Mouse (Mus musculus) erythroblast, embryonic 14.5 days (primary cell): Measurements from ENCODE around the gene Hist1h3f. TPM values are rescaled to one million over a fixed set of nuclear protein-coding genes. Genes with fewer than 3 reads are reported as not detected.
"Not testable (repeated sequence)": the region's sequence is repeated elsewhere in the genome, so short reads cannot be mapped to it uniquely, and the experiment has no call there.

Experiments
- H3K27me3 ChIP-seq: 2 replicates; pipeline ENCODE4 v1.6.1; 2012; ENCODE audit warnings: inconsistent platforms; ENCODE audit not compliant: control insufficient read depth
- H3K36me3 ChIP-seq: 2 replicates; pipeline ENCODE4 v1.6.1; 2012; ENCODE audit warnings: mild to moderate bottlenecking, inconsistent platforms; ENCODE audit not compliant: control insufficient read depth
- H3K4me1 ChIP-seq: 2 replicates; pipeline ENCODE4 v1.6.1; 2012; ENCODE audit warnings: inconsistent platforms; ENCODE audit not compliant: control insufficient read depth
- H3K4me3 ChIP-seq: replicated peaks from 2 replicates; pipeline ENCODE3; 2012; ENCODE audit warnings: moderate library complexity, mild to moderate bottlenecking, inconsistent platforms
- H3K9me3 ChIP-seq: 2 replicates; pipeline ENCODE4 v1.6.1; 2012; ENCODE audit warnings: low read length, inconsistent platforms, mixed read lengths; ENCODE audit not compliant: control insufficient read depth
- GATA1 ChIP-seq: IDR thresholded peaks from 2 replicates; pipeline ENCODE4 v1.6.1; 2012; ENCODE audit warnings: low read length, inconsistent platforms, mixed read lengths
- TAL1 ChIP-seq: IDR thresholded peaks from 3 replicates; pipeline ENCODE4 v1.6.1; 2012; ENCODE audit warnings: low read length, inconsistent platforms, mixed read lengths
- polyA plus RNA-seq: library from polyadenylated mRNA; stranded (reverse); fragments of >175 nt; gene quantifications from 2 replicates; pipeline ENCODE4 v1.2.3, GENCODE M21; 2012

Gene Hist1h3f
- polyA plus RNA-seq, 1 experiment: 3.3 TPM

- peak overlapping the region; percentile 67 for H3K4me3 ChIP-seq
- H3K27me3 ChIP-seq: no peaks in the 10 kb centered on the region
- H3K4me1 ChIP-seq: peaks cover 74% of the 10 kb centered on the region
- TF ChIP-seq GATA1: no peak
- no peak for TF ChIP-seq TAL1
- peaks cover 7% of the 10 kb centered on the region for H3K36me3 ChIP-seq
- no peaks in the 10 kb centered on the region for H3K9me3 ChIP-seq
These were observed 40.5 kb downstream of the Hist1h3f start for GRCm38 (mm10) chr13:23584331-23584730.

- TF ChIP-seq TAL1: no peak
- no peak for TF ChIP-seq GATA1
- peaks cover 71% of the 10 kb centered on the region for H3K4me1 ChIP-seq
- H3K4me3 ChIP-seq: peak overlapping the region; percentile 67
- H3K27me3 ChIP-seq: no peaks in the 10 kb centered on the region
- H3K9me3 ChIP-seq: no peaks in the 10 kb centered on the region
- peaks cover 4% of the 10 kb centered on the region; the same call in 1 of the 2 replicates for H3K36me3 ChIP-seq
These were observed 41.2 kb downstream of the Hist1h3f start for GRCm38 (mm10) chr13:23585029-23585441.

GRCm38 (mm10) chr13:23585442-23586098, 41.7 kb downstream of the Hist1h3f start:
- H3K27me3 ChIP-seq, H3K36me3 ChIP-seq, H3K9me3 ChIP-seq: not testable (repeated sequence)
- Histone ChIP-seq H3K4me1 (peaks cover 67% of the 10 kb centered on the region), H3K4me3 (peak overlapping the region; percentile 67)

- Histone ChIP-seq H3K9me3 (no peaks in the 10 kb centered on the region), H3K36me3 (peaks cover 4% of the 10 kb centered on the region; the same call in 1 of the 2 replicates), H3K4me3 (peak overlapping the region; percentile 67), H3K4me1 (peaks cover 61% of the 10 kb centered on the region), H3K27me3 (no peaks in the 10 kb centered on the region)
- TF ChIP-seq GATA1 (no peak), TAL1 (no peak)
These were observed 42.5 kb downstream of the Hist1h3f start for GRCm38 (mm10) chr13:23586099-23586939.

- Histone ChIP-seq H3K4me3 (peak overlapping the region; percentile 67), H3K4me1 (peaks cover 58% of the 10 kb centered on the region), H3K36me3 (peaks cover 6% of the 10 kb centered on the region), H3K27me3 (no peaks in the 10 kb centered on the region), H3K9me3 (peaks cover 2% of the 10 kb centered on the region; the same call in 1 of the 2 replicates)
- TF ChIP-seq GATA1: no peak
- TF ChIP-seq TAL1: no peak
These were observed 43.0 kb downstream of the Hist1h3f start for GRCm38 (mm10) chr13:23586940-23587225.

GRCm38 (mm10) chr13:23591206-23591605, 47.4 kb downstream of the Hist1h3f start:
- no peak for TF ChIP-seq TAL1
- Histone ChIP-seq H3K9me3 (peaks cover 3% of the 10 kb centered on the region; the same call in 1 of the 2 replicates), H3K27me3 (no peaks in the 10 kb centered on the region), H3K4me3 (no peak overlapping the region), H3K4me1 (peaks cover 69% of the 10 kb centered on the region), H3K36me3 (peaks cover 5% of the 10 kb centered on the region)

GRCm38 (mm10) chr13:23591886-23592285, 48.0 kb downstream of the Hist1h3f start:
- not testable (repeated sequence) for H3K9me3 ChIP-seq, H3K4me3 ChIP-seq
- H3K4me1 ChIP-seq: peaks cover 69% of the 10 kb centered on the region

GRCm38 (mm10) chr13:23592614-23593013, 48.8 kb downstream of the Hist1h3f start:
- Histone ChIP-seq H3K36me3 (peaks cover 11% of the 10 kb centered on the region), H3K4me1 (peaks cover 73% of the 10 kb centered on the region), H3K9me3 (peaks cover 3% of the 10 kb centered on the region; the same call in 1 of the 2 replicates), H3K4me3 (no peak overlapping the region), H3K27me3 (no peaks in the 10 kb centered on the region)
- no peak for TF ChIP-seq GATA1
- no peak for TF ChIP-seq TAL1

More at GRCm38 (mm10) chr13:23591886-23592285, 48.0 kb downstream of the Hist1h3f start:
- not testable (repeated sequence) for H3K27me3 ChIP-seq, H3K36me3 ChIP-seq

GRCm38 (mm10) chr13:23593051-23593770, 49.4 kb downstream of the Hist1h3f start:
- TF ChIP-seq GATA1: peak; percentile 59
- no peak for TF ChIP-seq TAL1
- peaks cover 3% of the 10 kb centered on the region; the same call in 1 of the 2 replicates for H3K9me3 ChIP-seq
- H3K27me3 ChIP-seq: no peaks in the 10 kb centered on the region
- peaks cover 74% of the 10 kb centered on the region for H3K4me1 ChIP-seq
- H3K4me3 ChIP-seq: no peak overlapping the region
- H3K36me3 ChIP-seq: peaks cover 11% of the 10 kb centered on the region

Other genes with a start within 250 kb of the Hist1h3f start
- gene Zfp322a, start 174.8 kb upstream of the Hist1h3f start, polyA plus RNA-seq: 0.01 TPM in 2 replicates
- gene Abt1, start 120.2 kb upstream of the Hist1h3f start, polyA plus RNA-seq: 0.76 and 0.84 TPM in 2 replicates
- gene Btn1a1, start 78.2 kb upstream of the Hist1h3f start, polyA plus RNA-seq: 0.15 and 0.16 TPM in 2 replicates
- not detected in 2 replicates for gene Btn2a2, start 55.2 kb upstream of the Hist1h3f start, polyA plus RNA-seq
- 10.1 and 19.7 TPM in 2 replicates for gene Hist1h4h, start 13.0 kb upstream of the Hist1h3f start, polyA plus RNA-seq
- gene Hist1h2af, start 10.1 kb upstream of the Hist1h3f start, polyA plus RNA-seq: 52.5 and 62.7 TPM in 2 replicates
- 8.8 and 11.7 TPM in 2 replicates for gene Hist1h3g, start 8.6 kb upstream of the Hist1h3f start, polyA plus RNA-seq
- 0.43 and 3.0 TPM in 2 replicates for gene Hist1h2bh, start 660 bp upstream of the Hist1h3f start, polyA plus RNA-seq
- gene Hist1h4f, start 7.6 kb downstream of the Hist1h3f start, polyA plus RNA-seq: 8.3 and 13.8 TPM in 2 replicates
- gene Hist1h1d, start 9.2 kb downstream of the Hist1h3f start, polyA plus RNA-seq: 0.51 and 0.95 TPM in 2 replicates
- gene Hist1h3e, start 18.3 kb downstream of the Hist1h3f start, polyA plus RNA-seq: 2.9 and 16.6 TPM in 2 replicates
- gene Hist1h2ae, start 27.2 kb downstream of the Hist1h3f start, polyA plus RNA-seq: 3.6 and 5.2 TPM in 2 replicates
- gene Hist1h2bg, start 27.3 kb downstream of the Hist1h3f start, polyA plus RNA-seq: 14.5 and 18.7 TPM in 2 replicates
- 6.6 and 15.6 TPM in 2 replicates for gene Hist1h2bf, start 30.1 kb downstream of the Hist1h3f start, polyA plus RNA-seq
- 5.1 and 8.3 TPM in 2 replicates for gene Hist1h2ad, start 30.3 kb downstream of the Hist1h3f start, polyA plus RNA-seq
- gene Hist1h3d, start 31.7 kb downstream of the Hist1h3f start, polyA plus RNA-seq: 1.6 and 4.7 TPM in 2 replicates
- 5.1 and 11.8 TPM in 2 replicates for gene Hist1h4d, start 37.5 kb downstream of the Hist1h3f start, polyA plus RNA-seq
- 0.33 and 0.67 TPM in 2 replicates for gene Hist1h2be, start 77.1 kb downstream of the Hist1h3f start, polyA plus RNA-seq
- 2.8 and 8.5 TPM in 2 replicates for gene Hist1h1e, start 78.5 kb downstream of the Hist1h3f start, polyA plus RNA-seq
- gene Hist1h2ac, start 139.9 kb downstream of the Hist1h3f start, polyA plus RNA-seq: 1.1 and 2.1 TPM in 2 replicates
- 17.5 and 20.6 TPM in 2 replicates for gene Hist1h2bc, start 140.1 kb downstream of the Hist1h3f start, polyA plus RNA-seq
- 0.10 TPM in 1 of 2 replicates, not detected in the other for gene Hist1h1t, start 151.8 kb downstream of the Hist1h3f start, polyA plus RNA-seq
- gene Hist1h4c, start 154.4 kb downstream of the Hist1h3f start, polyA plus RNA-seq: 0.93 and 3.0 TPM in 2 replicates
- gene Hfe, start 166.8 kb downstream of the Hist1h3f start, polyA plus RNA-seq: 0.15 and 0.53 TPM in 2 replicates
- gene Hist1h1c, start 194.8 kb downstream of the Hist1h3f start, polyA plus RNA-seq: 54.6 and 94.3 TPM in 2 replicates
- 3.8 and 7.0 TPM in 2 replicates for gene Hist1h3c, start 201.6 kb downstream of the Hist1h3f start, polyA plus RNA-seq
- gene Hist1h2bb, start 202.7 kb downstream of the Hist1h3f start, polyA plus RNA-seq: 5.4 and 12.1 TPM in 2 replicates
- 9.1 and 22.3 TPM in 2 replicates for gene Hist1h2ab, start 207.1 kb downstream of the Hist1h3f start, polyA plus RNA-seq
- 6.2 and 23.6 TPM in 2 replicates for gene Hist1h3b, start 208.2 kb downstream of the Hist1h3f start, polyA plus RNA-seq
- gene Hist1h4b, start 213.0 kb downstream of the Hist1h3f start, polyA plus RNA-seq: 4.5 and 11.8 TPM in 2 replicates
- 10.2 and 21.5 TPM in 2 replicates for gene Hist1h4a, start 217.2 kb downstream of the Hist1h3f start, polyA plus RNA-seq
- 1.5 and 4.0 TPM in 2 replicates for gene Hist1h3a, start 218.3 kb downstream of the Hist1h3f start, polyA plus RNA-seq
- 1.4 TPM in 2 replicates for gene Hist1h1a, start 219.6 kb downstream of the Hist1h3f start, polyA plus RNA-seq
- not detected in 2 replicates for gene Trim38, start 225.9 kb downstream of the Hist1h3f start, polyA plus RNA-seq